In the genomic region with DNA sequence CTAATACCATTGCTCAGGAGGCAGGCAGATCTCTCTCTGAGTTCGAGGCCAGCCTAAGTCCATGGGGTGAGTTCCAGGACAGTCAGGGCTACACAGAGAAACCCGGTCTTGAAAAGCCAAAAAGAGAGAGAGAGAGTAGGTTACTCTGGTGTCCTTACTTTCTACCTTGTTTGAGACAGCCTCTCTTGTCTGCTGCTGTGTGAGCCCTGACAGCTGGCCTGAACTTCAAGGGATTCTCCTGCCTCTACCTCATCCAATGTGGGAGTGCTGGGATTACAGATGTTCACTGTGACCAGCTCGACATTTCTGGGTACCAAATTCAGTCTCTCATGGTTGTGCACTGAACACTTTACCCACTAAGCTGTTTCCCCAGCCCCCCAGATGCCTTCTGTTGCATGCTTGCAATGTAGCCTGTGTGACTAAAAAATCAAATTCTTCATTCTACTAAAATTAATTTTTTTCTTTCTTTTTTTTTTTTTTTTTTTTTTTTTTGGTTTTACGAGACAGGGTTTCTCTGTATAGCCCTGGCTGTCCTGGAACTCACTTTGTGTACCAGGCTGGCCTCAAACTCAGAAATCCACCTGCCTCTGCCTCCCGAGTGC, we compare ENCODE assay signal across 19 mouse cellular contexts. TPM values are rescaled to one million over a fixed set of nuclear protein-coding genes. Genes with fewer than 3 reads are reported as not detected.
DNase-seq lines count a peak whose midpoint lies in the region; ATAC-seq and TF ChIP-seq lines count a peak whose summit lies in the region.
"Had no signal": no experiment of that assay in that cellular context is flagged by ENCODE, and none has a peak within 500 bp of the region (broad histone marks: within the 10 kb centered on the region; RNA-seq: fewer than 3 reads in every experiment).

No protein-coding gene starts in this region.

- 71% methylated on average over 5 of the region's 5 CpGs for WGBS in intestine, postnatal 0 days
- 66% methylated on average over 5 of the region's 5 CpGs for WGBS in intestine, embryonic 16.5 days

- no peak for ATAC-seq in intestine, postnatal 0 days
- no peak for ATAC-seq in intestine, embryonic 16.5 days
- ATAC-seq: hindbrain, embryonic 16.5 days; midbrain, embryonic 15.5 days had no signal

- no peak for TF ChIP-seq CTCF in intestine, postnatal 0 days (IDR thresholded peaks at IDR 0.05; ENCODE audit: low read depth)

- H3K4me2 ChIP-seq in intestine, postnatal 0 days (replicated peaks; ENCODE audit: low read depth) = no peak overlapping the region
- H3K4me2 ChIP-seq in intestine, embryonic 16.5 days (ENCODE audit: low read depth, low read length) = no peak overlapping the region
- H3K4me2 ChIP-seq: embryonic facial prominence, embryonic 15.5 days; heart, embryonic 12.5 days; lung, embryonic 14.5 days; midbrain, embryonic 15.5 days had no signal

- H3K4me1 ChIP-seq in intestine, postnatal 0 days (replicated peaks; ENCODE audit: control insufficient read depth, insufficient read depth, low read length) = no peaks in the 10 kb centered on the region
- H3K4me1 ChIP-seq in intestine, embryonic 16.5 days (ENCODE audit: control insufficient read depth, insufficient read depth, low read length) = peaks cover 20% of the 10 kb centered on the region

- peaks cover 59% of the 10 kb centered on the region for H3K36me3 ChIP-seq in intestine, postnatal 0 days (ENCODE audit: control insufficient read depth, insufficient read depth)
- peaks cover 27% of the 10 kb centered on the region for H3K36me3 ChIP-seq in intestine, embryonic 16.5 days (ENCODE audit: control insufficient read depth, insufficient read depth, low read length)

- DNase-seq in 3T3-L1 (ENCODE audit: low read depth, low spot score) = peak; percentile 44
- DNase-seq in A20 (ENCODE audit: low read depth, low spot score) = peak; percentile 41
- peak; percentile 22 for DNase-seq in induced T-regulatory cell, adult 2 months (ENCODE audit: low read depth)
- DNase-seq in frontal cortex, postnatal 25 days (ENCODE audit: low spot score in 2 of 2) = no peak
- no peak for DNase-seq in B cell, adult 2 months
- DNase-seq: adrenal gland, postnatal 10 days; kidney, adult 18-20 months; kidney, postnatal 10 days; left cerebral cortex, postnatal 4 days; liver; lung, embryonic 14.5 days; lung, postnatal 36 days; right cerebral cortex, postnatal 4 days had no signal

- no peaks in the 10 kb centered on the region for H3K9me3 ChIP-seq in intestine, postnatal 0 days (ENCODE audit: control insufficient read depth)
- no peaks in the 10 kb centered on the region for H3K9me3 ChIP-seq in intestine, embryonic 16.5 days (ENCODE audit: control insufficient read depth, low read length)
- H3K9me3 ChIP-seq: embryonic facial prominence, embryonic 15.5 days; heart, embryonic 12.5 days; midbrain, embryonic 15.5 days had no signal

- 0 out of 2 replicates have a peak overlapping the region, but pooled peaks have one; percentile 28 for H3K27ac ChIP-seq in intestine, postnatal 0 days (ENCODE audit: low read depth, low read length)
- H3K27ac ChIP-seq in intestine, embryonic 16.5 days (ENCODE audit: low read length) = no peak overlapping the region

- no peak overlapping the region for H3K9ac ChIP-seq in intestine, postnatal 0 days (ENCODE audit: low read depth, low read length)
- H3K9ac ChIP-seq in intestine, embryonic 16.5 days (ENCODE audit: low read depth, low read length) = no peak overlapping the region
- H3K9ac ChIP-seq: embryonic facial prominence, embryonic 15.5 days; heart, embryonic 12.5 days; lung, embryonic 14.5 days; midbrain, embryonic 15.5 days had no signal

- no peaks in the 10 kb centered on the region for H3K27me3 ChIP-seq in intestine, postnatal 0 days (replicated peaks; ENCODE audit: control insufficient read depth, insufficient read depth, low read length)
- no peaks in the 10 kb centered on the region for H3K27me3 ChIP-seq in intestine, embryonic 16.5 days (replicated peaks; ENCODE audit: control insufficient read depth, insufficient read depth, low read length)
- H3K27me3 ChIP-seq: embryonic facial prominence, embryonic 15.5 days; heart, embryonic 12.5 days; midbrain, embryonic 15.5 days had no signal

- H3K4me3 ChIP-seq in intestine, postnatal 0 days (ENCODE audit: low read depth, low read length) = no peak overlapping the region
- H3K4me3 ChIP-seq in intestine, embryonic 16.5 days (ENCODE audit: low read length) = no peak overlapping the region
- H3K4me3 ChIP-seq: embryonic facial prominence, embryonic 15.5 days; heart, embryonic 12.5 days; midbrain, embryonic 15.5 days had no signal

RNA-seq across cellular contexts. Expression of a gene that starts 4.8 kb away (rescaled TPM):
- 5.6 and 6.2 TPM in 2 replicates for polyA plus RNA-seq in intestine, postnatal 0 days (2015; fragmentation: Nextera tagmentation; extraction: Ambion mirVana)
- 7.7 and 10.3 TPM in 2 replicates for polyA plus RNA-seq in intestine, embryonic 16.5 days (2015; fragmentation: Nextera tagmentation; extraction: Ambion mirVana)

RNA-seq across cellular contexts. Expression of a gene that starts 6.5 kb away (rescaled TPM):
- polyA plus RNA-seq in intestine, postnatal 0 days (2015; fragmentation: Nextera tagmentation; extraction: Ambion mirVana) = 22,808 and 23,070 TPM in 2 replicates
- polyA plus RNA-seq in intestine, embryonic 16.5 days (2015; fragmentation: Nextera tagmentation; extraction: Ambion mirVana) = 14,111 and 16,287 TPM in 2 replicates

Comparison
In these comparisons a context has a peak if more than half of its experiments do, and no peak if none do; other contexts are left out.
1. DNase-seq: peak in 3T3-L1 (single experiment), A20 (single experiment) and induced T-regulatory cell, adult 2 months (single experiment); none in frontal cortex, postnatal 25 days (0 of 2) and B cell, adult 2 months (0 of 2).